Mouse (Mus musculus): ENCODE measurements at regions not wholly inside any gene's neighbourhood (a gene's known extent, or its start where the extent isn't known, plus 50 kb on each side); places are given as distances from the start of the nearest gene placed in this dataset.

GRCm38 (mm10) chr2:30658844-30659555 lies 64.2 kb downstream of the Cstad start:
- TF ChIP-seq POLR2A (IDR thresholded peaks at IDR 0.05; ENCODE audit: borderline replicate concordance, extremely low read depth, low read depth, low read length) (no peak), CTCF (IDR thresholded peaks at IDR 0.05; ENCODE audit: insufficient read depth, low read length) (no peak)
